Mouse (Mus musculus): ENCODE data around the gene Uap1. TPM values are rescaled to one million over a fixed set of nuclear protein-coding genes. Genes with fewer than 3 reads are reported as not detected.
A peak's percentile ranks its signal among the peaks of the same experiment; 100 is the strongest.

The Uap1 gene
- polyA plus RNA-seq (2016; fragmentation: Nextera tagmentation; extraction: Ambion mirVana): 60.5 and 60.6 TPM in 2 replicates

DNA sequence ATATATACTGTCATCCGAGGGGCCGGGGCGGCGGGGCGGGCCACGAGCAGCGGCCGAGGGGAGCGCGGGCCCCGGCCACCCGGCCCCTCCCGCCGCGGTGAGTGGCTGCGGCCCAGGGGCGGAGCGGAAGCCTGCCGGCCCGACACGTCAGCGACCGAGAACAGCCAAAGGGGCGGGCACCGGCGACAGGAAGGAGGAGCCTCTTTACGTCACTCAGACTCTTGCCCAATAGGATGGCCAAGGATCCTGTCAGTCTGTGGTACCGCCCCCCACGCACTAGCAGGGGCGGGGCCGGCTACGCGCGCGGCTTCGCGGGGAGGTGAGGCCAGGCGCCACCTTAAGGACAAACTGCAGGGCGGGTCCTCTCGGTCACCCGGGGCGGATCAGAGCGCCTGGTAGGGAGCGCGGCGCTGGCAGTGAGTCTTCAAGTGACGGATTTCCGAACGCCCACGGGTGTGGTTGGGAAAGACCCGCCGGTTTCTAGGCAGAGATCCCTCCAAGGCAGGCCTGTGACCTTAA, at the start of gene Uap1:
Gene Uap1 (minus strand): TSS at position 144 of the 519 bp plus-strand sequence.
- H3K36me3 ChIP-seq: no peaks in the 10 kb centered on the region
- H3K27ac ChIP-seq (replicated peaks): peak within 1 kb of the TSS; percentile 84
- WGBS: under 1% methylated on average over 47 of the region's 52 CpGs
- ATAC-seq (ENCODE audit: low FRiP score, low read depth): peak; percentile 100
- H3K4me3 ChIP-seq: peak within 1 kb of the TSS; percentile 84
- peak within 1 kb of the TSS; percentile 81 for H3K4me2 ChIP-seq (replicated peaks)
- H3K9me3 ChIP-seq: no peaks in the 10 kb centered on the region
- peak within 1 kb of the TSS; percentile 93 for H3K9ac ChIP-seq (replicated peaks)
- H3K4me1 ChIP-seq: peaks cover 11% of the 10 kb centered on the region
- H3K27me3 ChIP-seq: no peaks in the 10 kb centered on the region

DNA sequence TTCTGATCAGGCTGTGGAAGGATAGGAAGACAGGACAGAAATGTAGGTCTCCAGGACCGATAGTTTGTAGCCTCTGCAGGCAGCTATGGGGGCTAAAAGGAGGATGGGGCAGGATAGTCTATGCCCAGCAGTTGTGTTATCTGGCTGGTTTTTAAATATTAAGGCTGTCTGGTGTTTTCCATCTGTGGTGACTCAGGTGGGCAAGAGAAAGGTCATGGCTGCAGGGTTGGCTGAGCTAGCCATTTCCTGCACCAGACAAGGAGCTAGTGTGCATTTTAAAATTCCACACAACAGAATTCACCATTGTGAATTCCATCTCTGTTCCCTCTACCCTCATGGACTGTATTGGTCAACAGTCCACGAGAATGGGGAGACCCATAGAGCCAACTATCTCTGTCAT, 48.5 kb upstream of the Uap1 start:
- Histone ChIP-seq H3K4me3 (no peak overlapping the region), H3K4me2 (replicated peaks) (no peak overlapping the region), H3K27ac (replicated peaks) (no peak overlapping the region), H3K9me3 (no peaks in the 10 kb centered on the region), H3K9ac (replicated peaks) (no peak overlapping the region), H3K36me3 (no peaks in the 10 kb centered on the region), H3K27me3 (0 out of 2 replicates have a peak, but pooled peaks cover 3% of the 10 kb centered on the region), H3K4me1 (no peaks in the 10 kb centered on the region)
- WGBS: 77% methylated on average over 2 of the region's 2 CpGs
- no peak for ATAC-seq (ENCODE audit: low FRiP score, low read depth)

- Histone ChIP-seq H3K36me3 (no peaks in the 10 kb centered on the region), H3K9ac (replicated peaks) (no peak overlapping the region), H3K27ac (replicated peaks) (no peak overlapping the region), H3K4me3 (no peak overlapping the region), H3K4me1 (no peaks in the 10 kb centered on the region), H3K4me2 (replicated peaks) (no peak overlapping the region), H3K9me3 (no peaks in the 10 kb centered on the region), H3K27me3 (peaks cover 11% of the 10 kb centered on the region)
- ATAC-seq (ENCODE audit: low FRiP score, low read depth): no peak
Measured at GRCm38 (mm10) chr1:170220351-170220750, 45.6 kb upstream of the Uap1 start.

DNA sequence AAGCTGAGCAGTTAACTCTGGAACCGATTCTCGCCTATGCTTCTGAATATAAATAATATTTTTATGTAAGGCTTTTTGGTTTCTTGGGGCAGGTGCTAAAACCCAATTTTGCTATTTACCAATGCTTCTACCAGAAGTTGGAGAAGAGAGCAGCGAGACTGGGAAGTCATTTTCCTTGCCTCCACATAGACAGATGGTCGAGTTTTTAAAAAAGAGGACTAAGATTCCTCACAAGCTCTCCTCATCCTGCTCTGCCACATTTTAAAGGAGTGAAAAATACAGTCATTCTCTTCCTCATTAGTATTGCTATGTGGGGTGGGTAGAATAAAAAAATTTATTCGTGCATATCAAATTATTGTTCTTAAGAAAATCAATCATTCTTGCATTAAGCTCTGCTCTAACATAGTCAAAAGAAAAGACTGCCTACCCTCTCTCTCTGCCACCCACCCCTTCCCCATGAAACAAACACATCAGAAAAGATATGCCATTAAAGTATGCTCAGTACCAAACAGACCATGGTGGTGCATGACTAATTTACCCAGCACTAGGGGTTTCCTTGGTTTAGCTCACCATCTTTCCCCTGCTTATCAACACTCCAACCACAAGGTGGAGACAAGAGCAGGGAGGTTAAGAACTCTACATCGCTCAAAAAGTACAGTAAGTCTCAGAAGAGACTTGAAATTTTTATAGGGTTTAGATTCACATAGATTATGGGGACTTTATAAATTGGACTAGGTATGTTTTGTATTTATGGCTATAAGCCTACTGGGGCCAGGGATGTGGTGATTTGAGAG, 43.5 kb upstream of the Uap1 start:
- WGBS: 84% methylated on average over 6 of the region's 6 CpGs
- no peaks in the 10 kb centered on the region for H3K9me3 ChIP-seq
- H3K27ac ChIP-seq (replicated peaks): no peak overlapping the region
- peaks cover 9% of the 10 kb centered on the region for H3K4me1 ChIP-seq
- H3K4me3 ChIP-seq: no peak overlapping the region
- no peak for ATAC-seq (ENCODE audit: low FRiP score, low read depth)
- H3K36me3 ChIP-seq: no peaks in the 10 kb centered on the region
- H3K4me2 ChIP-seq (replicated peaks): no peak overlapping the region
- peaks cover 10% of the 10 kb centered on the region for H3K27me3 ChIP-seq
- H3K9ac ChIP-seq (replicated peaks): no peak overlapping the region

DNA sequence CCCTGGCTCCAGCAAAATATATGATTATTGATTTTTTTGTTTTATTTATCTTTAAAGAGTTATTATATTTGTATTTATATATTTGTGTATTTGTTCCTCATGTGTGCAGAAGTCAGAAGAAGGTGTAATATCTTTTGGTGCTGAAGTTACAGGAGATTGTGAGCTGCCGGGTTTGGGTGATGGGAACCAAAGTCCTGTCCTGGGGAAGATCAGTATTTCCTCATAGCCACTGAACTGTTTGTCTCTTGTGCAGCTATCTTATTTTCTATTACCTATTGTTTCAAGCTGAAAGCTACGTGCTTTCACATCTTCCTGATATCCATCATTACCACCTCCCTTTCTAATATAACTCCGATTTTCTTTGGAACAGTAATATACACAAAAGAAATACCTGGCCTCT, 40.8 kb upstream of the Uap1 start:
- H3K36me3 ChIP-seq: peaks cover 16% of the 10 kb centered on the region
- WGBS: 79% methylated on average over 3 of the region's 3 CpGs
- peak overlapping the region; percentile 68 for H3K4me2 ChIP-seq (replicated peaks)
- H3K27ac ChIP-seq (replicated peaks): no peak overlapping the region
- H3K27me3 ChIP-seq: peaks cover 8% of the 10 kb centered on the region
- H3K4me1 ChIP-seq: peaks cover 10% of the 10 kb centered on the region
- H3K9me3 ChIP-seq: no peaks in the 10 kb centered on the region
- no peak overlapping the region for H3K9ac ChIP-seq (replicated peaks)
- peak overlapping the region; percentile 98 for H3K4me3 ChIP-seq
- peak; percentile 14; the same call in 1 of the 2 replicates for ATAC-seq (ENCODE audit: low FRiP score, low read depth)

DNA sequence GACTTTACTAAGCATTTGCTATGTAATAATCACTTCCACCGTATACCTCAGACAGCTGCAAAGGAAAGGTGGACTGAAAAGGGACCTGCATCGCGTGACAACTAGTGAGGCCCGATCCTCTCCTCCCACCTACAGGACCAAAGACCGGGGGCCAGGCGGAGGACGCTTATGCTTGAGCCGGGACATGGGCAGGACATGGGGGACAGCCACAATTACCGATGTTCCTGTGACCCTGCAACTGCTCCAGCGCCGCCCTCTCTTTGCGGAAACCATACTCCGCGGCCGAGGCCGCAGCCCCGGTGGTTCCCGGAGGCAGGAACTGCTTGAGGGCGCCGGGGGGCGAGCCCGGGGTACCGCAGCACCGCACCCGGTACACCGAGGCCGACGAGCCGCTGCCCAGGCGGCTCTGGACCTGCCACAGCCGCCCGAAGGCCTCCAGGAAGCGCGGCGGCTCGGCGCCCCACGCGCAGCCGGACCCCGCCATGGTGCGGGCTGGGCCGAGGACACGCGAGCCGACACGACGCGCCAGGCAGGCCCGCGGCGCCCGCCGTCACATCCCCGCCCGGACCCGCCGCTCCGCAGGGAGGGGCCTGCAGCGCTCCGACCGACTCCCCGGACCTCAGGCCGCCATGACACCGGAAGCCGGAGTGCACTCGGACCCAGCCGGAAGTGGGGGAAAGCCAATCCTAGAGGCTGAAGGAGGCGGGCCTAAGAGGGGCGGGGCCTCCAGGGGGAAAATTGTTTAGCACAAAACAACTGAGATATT, 40.2 kb upstream of the Uap1 start, which contains the start of gene Uhmk1:
Gene Uhmk1 (minus strand): TSS at position 641 of the 766 bp plus-strand sequence.
- ATAC-seq (ENCODE audit: low FRiP score, low read depth): peak; percentile 99

DNA sequence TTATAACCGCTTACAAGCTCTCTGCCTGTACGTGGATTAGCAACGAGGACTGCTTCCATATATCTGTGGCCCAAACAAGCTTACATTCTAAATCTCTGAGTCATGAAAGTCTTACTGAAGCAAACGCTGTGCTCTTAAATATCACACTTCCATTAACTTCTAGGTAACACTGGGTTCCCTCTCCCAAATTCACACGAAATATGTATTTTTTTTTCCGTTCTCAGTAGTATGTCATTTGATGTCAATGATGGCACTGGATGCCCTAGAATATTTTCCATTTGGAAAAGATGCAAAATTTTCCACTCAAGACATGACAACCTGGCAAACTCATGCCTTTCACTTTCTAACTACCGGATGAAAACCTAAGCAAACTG, 39.6 kb upstream of the Uap1 start:
- ATAC-seq (ENCODE audit: low FRiP score, low read depth): no peak
- Histone ChIP-seq H3K27me3 (peaks cover 8% of the 10 kb centered on the region), H3K36me3 (peaks cover 24% of the 10 kb centered on the region), H3K9me3 (no peaks in the 10 kb centered on the region), H3K4me3 (peak overlapping the region; percentile 98), H3K9ac (replicated peaks) (peak overlapping the region; percentile 96), H3K27ac (replicated peaks) (no peak overlapping the region), H3K4me1 (peaks cover 10% of the 10 kb centered on the region), H3K4me2 (replicated peaks) (peak overlapping the region; percentile 68)
- 45% methylated on average over 7 of the region's 7 CpGs for WGBS

More for the DNA sequence above, 40.2 kb upstream of the Uap1 start, which contains the start of gene Uhmk1:
- peaks cover 8% of the 10 kb centered on the region for H3K27me3 ChIP-seq
- H3K27ac ChIP-seq (replicated peaks): peak within 1 kb of the TSS; percentile 79
- under 1% methylated on average over 67 of the region's 70 CpGs for WGBS
- H3K36me3 ChIP-seq: peaks cover 21% of the 10 kb centered on the region
- peak within 1 kb of the TSS; percentile 96 for H3K9ac ChIP-seq (replicated peaks)
- no peaks in the 10 kb centered on the region for H3K9me3 ChIP-seq
- H3K4me1 ChIP-seq: peaks cover 10% of the 10 kb centered on the region
- H3K4me3 ChIP-seq: peak within 1 kb of the TSS; percentile 98
- peak within 1 kb of the TSS; percentile 68 for H3K4me2 ChIP-seq (replicated peaks)

- H3K27me3 ChIP-seq: peaks cover 8% of the 10 kb centered on the region
- 90% methylated on average over 10 of the region's 10 CpGs for whole genome bisulfite sequencing
- H3K27ac ChIP-seq (replicated peaks): no peak overlapping the region
- H3K36me3 ChIP-seq: peaks cover 34% of the 10 kb centered on the region
- no peak overlapping the region for H3K9ac ChIP-seq (replicated peaks)
- ATAC-seq (ENCODE audit: low FRiP score, low read depth): no peak
- no peak overlapping the region for H3K4me3 ChIP-seq
- peaks cover 10% of the 10 kb centered on the region for H3K4me1 ChIP-seq
- H3K4me2 ChIP-seq (replicated peaks): no peak overlapping the region
- no peaks in the 10 kb centered on the region for H3K9me3 ChIP-seq
Measured at GRCm38 (mm10) chr1:170213181-170213879, 38.6 kb upstream of the Uap1 start.

- Histone ChIP-seq H3K4me1 (no peaks in the 10 kb centered on the region), H3K9me3 (no peaks in the 10 kb centered on the region), H3K27ac (replicated peaks) (no peak overlapping the region), H3K9ac (replicated peaks) (no peak overlapping the region), H3K36me3 (peaks cover 85% of the 10 kb centered on the region), H3K27me3 (no peaks in the 10 kb centered on the region), H3K4me2 (replicated peaks) (no peak overlapping the region), H3K4me3 (no peak overlapping the region)
- no peak for ATAC-seq (ENCODE audit: low FRiP score, low read depth)
- WGBS: 93% methylated on average over 6 of the region's 6 CpGs
Measured at GRCm38 (mm10) chr1:170206395-170206794, 31.6 kb upstream of the Uap1 start.

GRCm38 (mm10) chr1:170200379-170200778, 25.6 kb upstream of the Uap1 start:
- ATAC-seq (ENCODE audit: low FRiP score, low read depth): no peak
- no peaks in the 10 kb centered on the region for H3K9me3 ChIP-seq
- WGBS: 80% methylated on average over 3 of the region's 3 CpGs

GRCm38 (mm10) chr1:170196211-170196610, 21.5 kb upstream of the Uap1 start:
- Histone ChIP-seq H3K36me3 (peaks cover 78% of the 10 kb centered on the region), H3K4me3 (no peak overlapping the region), H3K9ac (replicated peaks) (no peak overlapping the region), H3K9me3 (no peaks in the 10 kb centered on the region), H3K4me2 (replicated peaks) (no peak overlapping the region), H3K27ac (replicated peaks) (no peak overlapping the region), H3K27me3 (no peaks in the 10 kb centered on the region), H3K4me1 (no peaks in the 10 kb centered on the region)
- ATAC-seq (ENCODE audit: low FRiP score, low read depth): no peak
- 96% methylated on average over 8 of the region's 8 CpGs for WGBS

More at GRCm38 (mm10) chr1:170200379-170200778, 25.6 kb upstream of the Uap1 start:
- no peak overlapping the region for H3K9ac ChIP-seq (replicated peaks)
- H3K27ac ChIP-seq (replicated peaks): no peak overlapping the region
- no peaks in the 10 kb centered on the region for H3K4me1 ChIP-seq
- H3K4me2 ChIP-seq (replicated peaks): no peak overlapping the region
- peaks cover 79% of the 10 kb centered on the region for H3K36me3 ChIP-seq
- H3K27me3 ChIP-seq: no peaks in the 10 kb centered on the region
- H3K4me3 ChIP-seq: no peak overlapping the region
